Mouse (Mus musculus): ENCODE measurements around the gene Stxbp1.
A peak's percentile ranks its signal among the peaks of the same experiment; 100 is the strongest.

DNA sequence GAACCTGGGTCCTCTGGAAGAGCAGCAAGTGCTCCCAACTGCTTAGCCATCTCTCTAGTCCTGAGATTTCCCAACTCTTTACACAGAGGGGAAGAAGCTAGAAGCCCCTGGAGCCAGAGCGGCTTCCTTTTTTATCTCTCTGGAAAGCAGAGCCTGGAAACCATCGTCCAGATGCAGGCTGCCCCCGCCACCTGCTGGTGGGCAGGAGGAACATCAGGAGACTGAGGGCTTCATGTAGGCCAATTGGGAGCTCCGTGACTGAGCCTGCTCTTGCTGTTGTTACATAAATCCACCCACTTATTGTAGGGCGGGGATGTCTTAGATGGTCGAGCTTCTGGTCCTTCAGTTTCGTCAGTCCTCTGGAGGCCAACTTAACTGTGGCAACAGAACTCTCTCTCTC is 10.5 kb upstream of the Stxbp1 start:
- TF ChIP-seq CTCF (IDR thresholded peaks at IDR 0.05; ENCODE audit: low read depth) (peak; percentile 96), EP300 (IDR thresholded peaks at IDR 0.05; ENCODE audit: low read depth) (no peak)

Data from liver, postnatal 0 days (tissue).